Mouse (Mus musculus) neutrophil, adult 5-6 weeks (primary cell): Measurements from ENCODE around the gene Pnma1. TPM values are rescaled to one million over a fixed set of nuclear protein-coding genes. Genes with fewer than 3 reads are reported as not detected.

Experiments used
- ATAC-seq: fragments of 151-379, 151-347 bp; 2 replicates; pipeline ENCODE4 v1.8.0; 2017; ENCODE audit warnings: mild to moderate bottlenecking, moderate TSS enrichment; ENCODE audit not compliant: insufficient number of reproducible peaks, poor library complexity, low FRiP score, severe bottlenecking; ENCODE audit errors: extremely low read depth
- total RNA-seq: library from RNA; stranded (forward); fragments of 200-1000 nt; gene quantifications from 2 replicates; pipeline ENCODE4 v1.2.3, GENCODE M21; 2017

The Pnma1 gene
- total RNA-seq, 1 experiment from 2014 or later: 8.0 TPM

DNA sequence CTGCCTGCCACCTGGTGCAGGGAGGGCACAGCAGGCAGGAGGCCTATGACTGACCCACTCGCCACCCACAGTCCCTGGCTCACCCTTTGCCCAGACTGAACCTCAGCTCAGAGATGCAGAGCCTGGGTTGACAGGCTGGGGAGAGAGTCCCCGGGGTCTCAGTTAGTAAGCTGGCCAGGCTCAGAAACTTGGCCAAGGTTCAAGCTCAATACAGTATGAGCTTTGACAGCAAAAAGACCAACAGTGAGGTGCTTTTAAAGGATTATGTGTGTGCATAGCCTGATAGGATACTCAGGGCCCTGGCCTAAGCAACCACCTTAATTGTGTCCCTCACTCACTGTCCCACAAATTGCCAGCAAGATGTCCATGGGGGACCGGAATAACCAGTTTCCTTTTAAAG, 31.8 kb upstream of the Pnma1 start:
- no peak for ATAC-seq

DNA sequence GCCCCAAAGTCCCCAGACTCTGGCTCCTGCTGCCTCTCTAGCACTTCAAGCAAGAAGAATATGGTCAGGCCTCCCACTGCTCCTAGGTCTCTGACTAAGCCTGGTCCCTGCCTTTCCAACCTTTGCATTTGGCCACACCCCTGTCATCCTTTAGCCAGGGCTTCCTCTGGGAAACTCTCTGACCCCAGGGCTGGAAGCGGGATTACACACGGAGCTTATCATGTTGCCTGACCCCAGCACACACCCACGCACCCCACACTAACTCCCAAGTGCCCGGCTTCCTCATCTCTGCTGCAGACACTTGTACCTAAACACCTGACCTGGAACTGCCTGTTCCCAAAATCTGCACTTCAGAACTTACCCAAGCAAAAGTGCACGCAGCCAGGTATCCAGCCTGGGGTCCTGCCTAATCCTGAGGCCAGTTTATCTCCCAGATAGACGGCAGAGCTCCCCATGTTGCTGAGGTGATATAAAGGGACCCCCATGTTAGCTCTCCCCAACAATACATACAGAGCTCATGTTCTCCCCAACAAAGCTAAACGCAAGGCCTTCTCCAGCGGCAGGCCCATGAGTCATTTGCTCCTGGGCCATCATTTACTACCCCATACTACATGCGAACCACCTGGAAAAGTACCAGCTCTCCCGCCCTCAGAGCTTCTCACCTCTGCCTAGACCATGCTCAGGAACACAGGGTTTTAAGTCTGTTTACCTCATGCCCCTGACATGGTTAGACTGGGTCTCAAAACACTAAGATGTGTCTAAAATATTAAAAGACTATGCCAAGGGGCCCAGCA, 30.6 kb upstream of the Pnma1 start:
- ATAC-seq: no peak

- ATAC-seq: no peak
Observed at GRCm38 (mm10) chr12:84178052-84178451, 29.8 kb upstream of the Pnma1 start.

DNA sequence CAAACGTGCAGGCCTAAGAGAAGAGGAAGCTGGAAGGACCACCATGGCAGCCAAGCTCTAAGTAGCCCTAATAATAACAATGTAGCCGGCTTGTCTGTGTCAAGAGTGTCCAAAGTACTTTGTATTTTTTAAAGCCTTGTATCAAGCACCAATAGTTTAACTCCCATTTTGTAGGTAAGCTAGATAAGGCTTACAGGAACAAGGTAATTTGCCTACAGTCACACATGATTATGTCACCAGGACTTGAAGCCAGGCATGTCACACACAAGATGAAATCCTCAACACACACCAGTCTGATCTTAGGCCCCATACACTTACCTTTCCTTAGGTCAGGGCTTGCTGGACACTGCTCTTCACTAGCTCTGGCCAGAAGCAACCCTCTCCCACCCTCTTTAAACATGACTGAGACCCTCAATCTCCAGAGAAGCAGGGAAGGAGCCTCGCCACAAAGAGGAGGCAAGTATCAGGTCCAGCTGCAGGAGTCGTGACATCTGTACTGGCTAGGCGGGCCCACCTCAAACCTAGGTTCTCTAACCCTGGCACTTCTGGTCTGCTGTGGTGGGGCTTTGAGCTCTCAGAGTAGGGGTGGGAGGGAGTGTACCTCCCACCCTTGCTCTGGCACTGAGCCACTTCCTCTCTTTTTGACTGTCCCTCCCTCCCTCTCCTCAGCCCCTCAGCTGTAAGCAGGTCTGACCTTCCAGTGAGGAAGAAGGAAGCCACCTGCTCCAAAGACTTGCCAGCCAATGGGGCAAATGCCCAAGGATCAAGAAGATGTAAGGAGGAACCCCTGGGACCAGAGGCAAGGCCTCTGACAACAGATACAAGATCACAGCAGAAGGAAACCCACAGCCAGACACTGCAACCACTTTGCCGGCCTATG, 28.8 kb upstream of the Pnma1 start:
- no peak for ATAC-seq

GRCm38 (mm10) chr12:84176126-84176769, 28.0 kb upstream of the Pnma1 start:
- no peak for ATAC-seq

DNA sequence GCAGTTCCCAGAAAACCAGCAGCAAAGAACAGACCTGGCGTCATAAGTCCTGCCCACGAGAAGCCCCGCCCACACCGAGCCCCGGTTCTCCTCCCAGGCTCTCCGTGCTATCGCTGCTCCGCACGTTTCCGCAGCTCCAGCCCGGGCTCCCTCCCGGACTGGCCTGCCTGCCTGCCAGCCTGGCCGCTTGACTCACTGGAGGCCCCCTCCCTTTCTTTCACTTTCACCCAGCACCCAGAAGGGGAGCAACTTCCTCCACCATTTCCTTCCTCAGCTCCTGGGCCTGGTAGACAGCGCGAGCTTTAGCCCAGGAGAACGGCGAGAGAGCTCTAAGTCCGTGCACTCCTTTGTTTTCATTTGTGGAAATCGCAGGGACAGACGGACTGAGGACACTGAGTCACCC, 27.4 kb upstream of the Pnma1 start:
- ATAC-seq: peak; percentile 64

GRCm38 (mm10) chr12:84174871-84175270, 26.6 kb upstream of the Pnma1 start:
- no peak for ATAC-seq

DNA sequence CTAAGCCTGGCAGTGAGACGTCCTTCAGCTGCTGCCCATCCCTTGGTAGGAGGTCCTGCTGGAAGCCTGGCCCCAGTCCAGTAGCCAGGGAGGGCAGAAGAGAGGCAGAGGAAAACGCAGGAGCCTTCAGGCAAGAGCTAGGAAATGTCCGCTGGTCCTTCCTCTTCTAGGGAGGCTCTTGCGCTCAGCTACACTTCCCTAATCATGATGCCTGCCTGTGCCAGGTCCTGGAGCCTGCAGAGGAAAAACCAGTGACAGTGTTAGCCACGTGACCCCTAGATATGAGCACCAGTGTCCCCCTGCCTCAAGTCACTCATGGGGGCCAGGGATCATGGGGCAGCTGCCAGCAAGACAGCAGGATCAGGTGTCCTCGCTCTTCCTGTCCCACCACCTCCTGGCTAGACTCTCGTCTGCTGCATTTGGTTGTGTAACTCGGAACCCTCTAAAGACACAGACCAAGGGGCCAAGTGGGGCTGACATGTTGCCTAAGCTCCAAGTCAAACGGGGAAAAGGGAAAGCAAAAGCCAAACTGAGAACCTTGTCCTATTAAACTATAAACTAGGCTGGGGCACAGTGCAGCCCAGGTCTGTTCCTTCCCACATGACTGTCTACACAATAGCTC, 26.0 kb upstream of the Pnma1 start:
- ATAC-seq: no peak

DNA sequence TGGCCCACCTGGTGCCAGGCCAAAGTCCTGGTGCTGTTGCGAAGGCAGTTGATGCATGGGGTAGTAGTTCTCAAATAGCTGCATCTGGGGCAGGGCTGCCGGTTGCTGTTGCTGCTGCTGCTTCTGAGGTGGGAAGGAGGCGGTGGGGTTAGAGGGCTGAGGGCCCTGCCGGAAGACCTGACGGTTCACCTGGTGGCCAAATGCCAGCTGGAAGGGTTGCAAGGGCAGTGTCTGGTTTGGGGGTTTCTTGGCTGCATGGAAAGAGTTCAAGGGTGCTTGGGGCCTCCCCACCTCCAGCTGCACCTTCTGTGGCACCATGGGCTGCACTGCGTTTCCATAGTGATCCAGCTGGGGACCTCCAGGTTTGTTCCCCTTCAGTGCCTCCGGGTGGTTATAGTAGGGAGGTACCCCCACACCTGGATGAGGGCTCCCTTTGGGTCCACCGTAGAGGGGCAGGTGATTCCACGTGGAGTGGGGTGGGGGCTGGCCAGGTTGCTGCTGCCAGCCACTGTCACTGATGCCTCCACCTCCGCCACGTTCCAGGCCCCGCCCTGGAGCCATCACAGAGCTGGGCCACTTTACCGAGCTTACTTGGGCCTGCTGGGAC, 25.1 kb upstream of the Pnma1 start:
- ATAC-seq: no peak

DNA sequence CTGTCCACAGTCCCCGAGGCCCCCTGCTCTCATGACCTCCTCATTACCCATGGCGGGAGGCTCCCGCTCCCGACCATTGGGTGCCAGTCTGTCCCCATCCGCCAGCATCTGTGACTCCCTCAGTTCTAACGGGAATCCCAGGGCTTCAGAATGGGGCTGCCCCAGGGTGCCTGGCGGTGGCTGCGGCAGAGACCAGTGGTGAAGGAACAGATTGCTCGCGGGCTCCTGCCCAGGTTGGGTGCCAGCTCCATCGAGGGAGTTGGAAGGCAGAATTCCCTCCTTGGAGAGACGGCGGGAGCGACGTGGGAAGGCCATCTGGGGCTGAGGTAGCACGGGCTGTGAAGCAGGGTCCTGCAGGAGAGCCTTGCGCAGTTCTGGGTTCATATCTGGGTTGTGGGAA, 24.6 kb upstream of the Pnma1 start:
- ATAC-seq: no peak

DNA sequence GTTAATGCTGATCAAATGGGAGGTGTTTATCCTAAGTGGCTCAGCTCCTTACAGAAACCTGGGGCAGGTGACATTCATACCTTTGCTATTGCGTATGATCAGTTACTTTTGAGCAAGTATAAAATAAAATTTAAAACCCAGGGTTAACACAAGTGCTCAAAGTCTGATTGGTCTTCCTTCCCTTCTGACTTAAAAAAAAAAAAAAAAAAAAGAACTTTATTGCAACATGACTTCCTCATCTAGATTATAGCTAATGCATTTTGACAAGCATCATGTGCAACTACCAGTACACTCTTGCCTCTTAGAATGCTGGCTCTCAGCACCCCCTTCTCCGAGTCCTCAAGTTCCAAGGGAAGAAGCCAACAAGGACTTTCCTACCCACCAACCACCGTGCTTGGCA, 23.9 kb upstream of the Pnma1 start:
- no peak for ATAC-seq

GRCm38 (mm10) chr12:84170610-84171009, 22.3 kb upstream of the Pnma1 start:
- ATAC-seq: no peak

DNA sequence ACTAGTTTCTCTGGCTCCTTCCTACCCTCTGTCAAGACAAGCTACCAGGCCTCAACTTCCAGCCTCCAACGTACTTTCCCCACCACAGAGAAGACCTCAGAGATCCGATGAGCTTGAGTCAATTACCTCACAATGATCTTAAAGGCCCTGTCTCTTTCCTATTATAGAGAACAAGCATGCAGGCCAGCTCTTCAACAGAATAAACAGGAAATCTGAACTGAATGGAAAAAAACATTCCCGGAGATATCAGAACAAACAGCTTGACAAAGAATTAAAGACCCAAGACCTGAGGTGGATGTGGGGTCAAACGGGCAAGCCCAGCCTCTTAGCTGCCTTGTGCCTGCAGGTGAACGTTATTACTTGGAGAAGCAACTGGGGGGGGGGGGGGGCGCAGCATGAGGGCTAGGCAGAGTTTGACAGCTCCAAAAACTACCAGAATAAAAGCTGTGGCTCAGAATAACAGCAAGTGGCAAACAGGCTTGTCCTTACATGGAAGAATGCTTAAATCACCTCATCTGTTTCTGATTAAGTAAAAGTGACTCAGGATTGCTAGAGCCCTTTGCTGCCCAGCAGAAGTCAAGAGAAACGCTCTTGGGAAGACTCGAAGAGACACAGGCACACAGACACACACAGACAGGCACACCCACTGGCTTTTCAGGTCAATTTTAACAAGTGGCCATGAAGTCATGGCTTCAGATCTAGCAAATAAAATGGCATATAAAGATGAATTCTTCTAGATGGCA, 17.5 kb upstream of the Pnma1 start:
- ATAC-seq: no peak

DNA sequence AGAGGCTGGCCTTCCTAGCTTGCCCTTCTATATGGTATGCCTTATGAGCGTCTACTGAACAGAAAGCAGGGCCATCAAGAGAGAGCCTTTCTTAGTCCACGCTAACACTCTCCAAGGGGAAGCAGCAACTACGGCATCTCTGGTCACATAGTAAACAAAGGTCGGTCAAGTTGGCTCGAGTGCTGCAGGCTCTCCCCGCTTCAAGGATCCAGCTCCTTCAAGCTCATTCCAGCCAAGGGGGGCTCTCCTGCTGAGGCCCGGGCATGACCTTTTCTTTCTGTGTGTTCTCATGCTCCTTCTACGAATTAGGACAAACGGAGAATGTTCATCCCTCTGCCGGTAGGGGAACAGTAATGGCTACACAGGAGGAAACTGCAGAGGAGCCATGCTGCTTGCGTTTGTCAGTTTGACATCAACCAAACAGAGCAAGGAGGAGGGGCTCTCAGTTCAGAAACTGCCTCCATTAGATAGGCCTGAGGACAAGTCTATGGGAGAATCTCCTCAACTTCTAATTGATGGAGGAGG, 15.4 kb upstream of the Pnma1 start:
- ATAC-seq: no peak

GRCm38 (mm10) chr12:84163133-84163532, 14.8 kb upstream of the Pnma1 start:
- ATAC-seq: peak; percentile 67

GRCm38 (mm10) chr12:84161616-84162433, 13.5 kb upstream of the Pnma1 start:
- peak; percentile 21; the same call in 1 of the 2 replicates for ATAC-seq

DNA sequence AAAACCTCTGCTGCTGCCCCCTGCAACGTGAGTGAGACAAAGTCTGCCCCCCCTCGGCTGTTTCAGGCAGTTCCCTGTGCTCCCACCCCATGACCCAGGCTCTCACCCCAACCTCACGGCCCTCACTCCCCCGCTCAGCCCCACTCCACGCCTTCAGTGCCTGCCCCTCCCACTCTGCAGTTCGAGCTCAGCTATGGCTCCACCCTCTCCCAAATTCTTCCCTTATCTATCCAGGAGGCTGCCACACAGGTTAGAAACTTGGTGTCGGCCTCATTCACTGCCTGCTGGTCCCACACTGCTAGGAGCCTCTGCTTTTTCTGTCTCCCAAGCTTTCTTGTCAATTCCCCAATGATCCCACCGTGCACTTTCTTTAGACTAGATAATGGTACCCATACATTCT, 12.8 kb upstream of the Pnma1 start:
- ATAC-seq: no peak
